Mouse (Mus musculus) fat pad, adult 2 months (tissue): ENCODE measurements around the gene Rest.

Experiments
- DNase-seq: peaks from one replicate; pipeline ENCODE4 v3.0.0-alpha.2; 2011; ENCODE audit warnings: low read depth, low spot score; ENCODE audit errors: extremely low read depth

Gene Rest

GRCm38 (mm10) chr5:77265671-77266065 is 377 bp downstream of the Rest start:
- no peak for DNase-seq

- DNase-seq: no peak
Observed at GRCm38 (mm10) chr5:77266066-77266885, 985 bp downstream of the Rest start.

- no peak for DNase-seq
Observed at GRCm38 (mm10) chr5:77266886-77267401, 1.7 kb downstream of the Rest start.

- DNase-seq: no peak
Observed at GRCm38 (mm10) chr5:77267441-77267840, 2.1 kb downstream of the Rest start.

- no peak for DNase-seq
Observed at GRCm38 (mm10) chr5:77267957-77268624, 2.8 kb downstream of the Rest start.

GRCm38 (mm10) chr5:77269399-77269798 is 4.1 kb downstream of the Rest start:
- no peak for DNase-seq

- no peak for DNase-seq
Observed at GRCm38 (mm10) chr5:77273151-77273550, 7.9 kb downstream of the Rest start.

GRCm38 (mm10) chr5:77275950-77276349 is 10.7 kb downstream of the Rest start:
- DNase-seq: no peak

GRCm38 (mm10) chr5:77277204-77277603 is 11.9 kb downstream of the Rest start:
- no peak for DNase-seq

GRCm38 (mm10) chr5:77281518-77282174 is 16.4 kb downstream of the Rest start:
- DNase-seq: no peak

GRCm38 (mm10) chr5:77282242-77282641 is 17.0 kb downstream of the Rest start:
- no peak for DNase-seq

- no peak for DNase-seq
Observed at GRCm38 (mm10) chr5:77285685-77286084, 20.4 kb downstream of the Rest start.

GRCm38 (mm10) chr5:77286904-77287303 is 21.6 kb downstream of the Rest start:
- DNase-seq: no peak

- DNase-seq: no peak
Observed at GRCm38 (mm10) chr5:77287901-77288300, 22.6 kb downstream of the Rest start.

- no peak for DNase-seq
Observed at GRCm38 (mm10) chr5:77289686-77290085, 24.4 kb downstream of the Rest start.

GRCm38 (mm10) chr5:77290606-77291005 is 25.3 kb downstream of the Rest start:
- DNase-seq: no peak

- DNase-seq: no peak
Observed at GRCm38 (mm10) chr5:77292803-77293522, 27.7 kb downstream of the Rest start.

- DNase-seq: no peak
Observed at GRCm38 (mm10) chr5:77299486-77299885, 34.2 kb downstream of the Rest start.

- DNase-seq: no peak
Observed at GRCm38 (mm10) chr5:77301296-77301903, 36.1 kb downstream of the Rest start.

- DNase-seq: no peak
Observed at GRCm38 (mm10) chr5:77307821-77308553, 42.7 kb downstream of the Rest start.
